Mouse (Mus musculus) small intestine, adult 2 months (tissue): ENCODE data around the gene Fli1.

Source experiments
- CTCF ChIP-seq: fragments of 200-500 bp; IDR thresholded peaks from 2 replicates; pipeline ENCODE4 v1.5.1; 2012; ENCODE audit warnings: low read depth, mild to moderate bottlenecking, control low read depth, inconsistent platforms, low read length, moderate library complexity, mixed read lengths; ENCODE audit not compliant: insufficient replicate concordance, insufficient read length; ENCODE audit errors: extremely low read depth
- POLR2A ChIP-seq: fragments of 200-500 bp; IDR thresholded peaks from 2 replicates; pipeline ENCODE4 v1.6.1; 2012; ENCODE audit warnings: low read depth, mild to moderate bottlenecking, control low read depth, inconsistent platforms, low read length, moderate library complexity

- TF ChIP-seq CTCF = no peak
- TF ChIP-seq POLR2A = no peak
Measured at GRCm38 (mm10) chr9:32410671-32411070, 132.0 kb downstream of the Fli1 start.
